Mouse (Mus musculus): Measurements from ENCODE around the gene Ntrk1. TPM values are rescaled to one million over a fixed set of nuclear protein-coding genes. Genes with fewer than 3 reads are reported as not detected.

The Ntrk1 gene
- polyA plus RNA-seq, 1 experiment from 2014 or later: 9.0 TPM

DNA sequence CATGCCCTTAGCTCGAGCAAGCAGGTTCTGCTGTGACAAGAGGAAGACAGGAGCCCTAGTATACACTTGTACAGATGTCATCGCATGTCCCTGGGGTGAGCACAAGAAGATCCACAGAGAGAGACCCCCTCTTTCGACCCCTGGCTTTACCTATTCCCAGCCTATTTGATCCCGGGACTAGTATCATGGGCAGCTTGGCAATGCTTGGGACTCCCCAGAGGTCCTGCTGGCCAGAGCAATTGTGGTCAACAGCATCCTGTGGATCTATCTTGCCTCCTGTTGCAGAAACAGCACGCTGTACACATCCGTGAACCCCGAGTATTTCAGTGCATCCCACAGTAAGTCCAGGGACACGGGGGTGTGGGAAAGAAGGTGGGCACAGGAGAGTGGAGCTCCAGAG is 16.3 kb upstream of the Ntrk1 start:
- WGBS: 83% methylated on average over 8 of the region's 8 CpGs
- Histone ChIP-seq H3K9me3 (no peaks in the 10 kb centered on the region), H3K4me3 (no peak overlapping the region), H3K27me3 (ENCODE audit: insufficient read depth, poor library complexity, severe bottlenecking) (peaks cover 100% of the 10 kb centered on the region), H3K36me3 (no peaks in the 10 kb centered on the region), H3K4me1 (replicated peaks) (peaks cover 18% of the 10 kb centered on the region), H3K27ac (no peak overlapping the region)
- no peak for DNase-seq (ENCODE audit: low spot score)

DNA sequence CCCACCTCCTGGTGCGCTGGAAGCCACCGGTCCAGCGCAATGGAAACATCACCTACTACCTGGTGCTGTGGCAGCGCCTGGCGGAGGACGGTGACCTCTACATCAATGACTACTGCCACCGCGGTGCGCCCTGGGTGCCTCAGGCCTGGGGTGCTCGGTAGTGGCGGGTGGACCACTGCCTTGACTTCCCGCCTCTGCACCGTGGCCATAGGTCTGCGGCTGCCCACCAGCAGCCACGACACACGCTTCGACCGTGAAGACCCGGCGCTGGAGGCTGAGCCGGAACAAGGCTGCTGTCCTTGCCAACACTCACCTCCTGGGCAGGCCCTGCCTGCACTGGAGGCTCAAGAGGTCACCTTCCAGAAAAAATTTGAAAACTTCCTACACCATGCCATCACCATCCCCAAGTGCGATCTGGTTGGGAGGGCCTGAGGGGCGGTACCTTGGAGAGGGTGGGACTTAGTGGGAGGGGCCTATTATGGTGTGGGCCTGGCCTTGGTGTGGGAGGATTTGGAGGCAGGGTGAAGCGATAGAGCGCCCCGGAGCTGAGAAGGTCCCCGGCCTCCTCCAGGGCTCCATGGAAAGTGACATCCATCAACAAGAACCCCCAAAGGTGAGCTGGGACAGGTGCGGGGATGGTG is 14.5 kb upstream of the Ntrk1 start:
- Histone ChIP-seq H3K4me3 (peak overlapping the region; percentile 43), H3K27me3 (ENCODE audit: insufficient read depth, poor library complexity, severe bottlenecking) (peaks cover 100% of the 10 kb centered on the region), H3K4me1 (replicated peaks) (peaks cover 15% of the 10 kb centered on the region), H3K36me3 (no peaks in the 10 kb centered on the region), H3K9me3 (no peaks in the 10 kb centered on the region), H3K27ac (no peak overlapping the region)
- no peak for DNase-seq (ENCODE audit: low spot score)
- 5% methylated on average over 28 of the region's 28 CpGs for WGBS

DNA sequence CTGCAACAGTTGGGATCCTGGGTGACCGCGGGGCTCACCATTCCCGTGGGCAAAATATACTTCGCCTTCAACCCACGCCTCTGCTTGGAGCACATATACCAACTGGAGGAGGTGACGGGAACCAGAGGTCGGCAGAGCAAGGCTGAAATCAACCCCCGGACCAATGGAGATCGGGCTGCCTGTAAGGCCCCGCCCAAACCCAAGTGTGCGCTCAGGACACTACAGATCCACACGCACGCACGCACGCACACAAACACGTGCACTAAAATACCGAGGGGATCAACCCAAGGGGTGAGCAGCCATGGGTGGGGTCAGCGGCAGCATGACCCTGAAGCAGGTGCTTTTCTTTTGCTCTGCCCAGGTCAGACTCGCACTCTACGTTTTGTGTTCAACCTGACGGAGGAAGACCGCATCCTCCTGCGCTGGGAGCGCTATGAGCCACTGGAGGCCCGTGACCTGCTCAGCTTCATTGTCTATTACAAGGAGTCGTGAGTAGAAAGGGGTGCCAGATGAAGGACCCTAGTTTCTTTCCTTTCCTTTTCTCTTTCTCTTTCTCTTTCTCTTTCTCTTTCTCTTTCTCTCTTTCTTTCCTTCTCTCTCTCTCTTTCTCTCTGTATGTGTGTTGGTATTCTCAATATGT is 9.2 kb upstream of the Ntrk1 start:
- Histone ChIP-seq H3K27ac (no peak overlapping the region), H3K27me3 (ENCODE audit: insufficient read depth, poor library complexity, severe bottlenecking) (peaks cover 100% of the 10 kb centered on the region), H3K4me3 (peak overlapping the region; percentile 38), H3K4me1 (replicated peaks) (peaks cover 11% of the 10 kb centered on the region), H3K9me3 (no peaks in the 10 kb centered on the region), H3K36me3 (no peaks in the 10 kb centered on the region)
- 6% methylated on average over 26 of the region's 26 CpGs for WGBS
- no peak for DNase-seq (ENCODE audit: low spot score)

DNA sequence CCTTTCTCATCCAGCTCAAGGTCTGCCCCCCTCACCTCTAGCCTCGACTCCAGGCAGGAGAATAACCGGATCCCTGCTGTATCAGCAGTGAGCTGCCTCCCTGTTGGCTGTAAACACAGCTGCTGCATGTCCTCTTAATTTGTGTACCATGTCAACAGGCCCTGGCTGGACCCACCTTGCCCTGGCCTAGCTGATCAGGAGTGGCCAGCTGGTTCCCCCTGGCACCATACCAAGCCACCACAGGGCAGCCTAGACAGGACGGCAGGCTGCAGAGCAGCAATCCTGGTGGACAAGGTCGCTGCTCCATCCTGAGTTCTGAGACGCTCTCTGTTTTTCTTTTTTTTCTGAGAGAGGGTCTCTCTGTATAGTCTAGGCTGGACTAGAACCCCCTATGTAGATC is 6.7 kb upstream of the Ntrk1 start:
- H3K27ac ChIP-seq: no peak overlapping the region
- no peak overlapping the region for H3K4me3 ChIP-seq
- WGBS: 59% methylated on average over 5 of the region's 5 CpGs
- H3K4me1 ChIP-seq (replicated peaks): peaks cover 24% of the 10 kb centered on the region
- H3K9me3 ChIP-seq: no peaks in the 10 kb centered on the region
- H3K36me3 ChIP-seq: no peaks in the 10 kb centered on the region
- no peak for DNase-seq (ENCODE audit: low spot score)
- peaks cover 100% of the 10 kb centered on the region for H3K27me3 ChIP-seq (ENCODE audit: insufficient read depth, poor library complexity, severe bottlenecking)

DNA sequence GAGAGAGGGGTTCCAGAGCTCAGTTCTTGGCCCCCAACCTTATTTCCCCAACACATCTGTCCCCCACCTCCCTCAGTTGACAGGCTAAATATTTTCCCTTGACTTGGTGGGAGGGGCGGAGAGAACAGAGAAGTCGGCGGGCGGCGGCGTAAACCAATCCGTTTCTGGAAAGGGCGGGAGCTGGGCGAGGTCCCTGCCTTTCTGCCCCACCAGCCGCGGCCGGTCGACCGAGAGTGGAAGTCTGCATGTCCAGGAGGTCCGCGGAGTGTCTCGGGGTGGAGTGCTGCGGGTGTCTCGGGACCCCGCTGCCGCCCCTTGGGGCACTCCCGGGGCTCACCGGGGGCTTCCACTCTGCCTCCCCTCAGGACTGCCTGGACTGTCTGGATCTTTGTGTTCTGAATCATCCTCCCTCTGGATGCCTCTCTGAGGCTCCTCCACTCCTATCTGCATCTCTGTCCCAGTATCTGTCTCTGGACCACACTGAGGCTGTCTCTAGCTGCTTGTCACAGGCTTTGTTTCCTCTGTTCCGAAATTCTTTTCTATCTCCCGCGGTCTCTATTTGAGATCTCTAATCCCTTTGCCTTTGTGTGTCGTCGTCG is 1.9 kb upstream of the Ntrk1 start, which contains the start of gene Insrr:
Insrr (plus strand) TSS at position 216 of the 599 bp plus-strand sequence.
- Histone ChIP-seq H3K9me3 (no peaks in the 10 kb centered on the region), H3K27ac (peak within 1 kb of the TSS; percentile 67; the same call in 1 of the 2 replicates), H3K4me3 (peak within 1 kb of the TSS; percentile 53), H3K4me1 (replicated peaks) (peaks cover 35% of the 10 kb centered on the region), H3K27me3 (ENCODE audit: insufficient read depth, poor library complexity, severe bottlenecking) (peaks cover 100% of the 10 kb centered on the region), H3K36me3 (no peaks in the 10 kb centered on the region)
- 1% methylated on average over 29 of the region's 29 CpGs for WGBS
- peak; percentile 51 for DNase-seq (ENCODE audit: low spot score)

DNA sequence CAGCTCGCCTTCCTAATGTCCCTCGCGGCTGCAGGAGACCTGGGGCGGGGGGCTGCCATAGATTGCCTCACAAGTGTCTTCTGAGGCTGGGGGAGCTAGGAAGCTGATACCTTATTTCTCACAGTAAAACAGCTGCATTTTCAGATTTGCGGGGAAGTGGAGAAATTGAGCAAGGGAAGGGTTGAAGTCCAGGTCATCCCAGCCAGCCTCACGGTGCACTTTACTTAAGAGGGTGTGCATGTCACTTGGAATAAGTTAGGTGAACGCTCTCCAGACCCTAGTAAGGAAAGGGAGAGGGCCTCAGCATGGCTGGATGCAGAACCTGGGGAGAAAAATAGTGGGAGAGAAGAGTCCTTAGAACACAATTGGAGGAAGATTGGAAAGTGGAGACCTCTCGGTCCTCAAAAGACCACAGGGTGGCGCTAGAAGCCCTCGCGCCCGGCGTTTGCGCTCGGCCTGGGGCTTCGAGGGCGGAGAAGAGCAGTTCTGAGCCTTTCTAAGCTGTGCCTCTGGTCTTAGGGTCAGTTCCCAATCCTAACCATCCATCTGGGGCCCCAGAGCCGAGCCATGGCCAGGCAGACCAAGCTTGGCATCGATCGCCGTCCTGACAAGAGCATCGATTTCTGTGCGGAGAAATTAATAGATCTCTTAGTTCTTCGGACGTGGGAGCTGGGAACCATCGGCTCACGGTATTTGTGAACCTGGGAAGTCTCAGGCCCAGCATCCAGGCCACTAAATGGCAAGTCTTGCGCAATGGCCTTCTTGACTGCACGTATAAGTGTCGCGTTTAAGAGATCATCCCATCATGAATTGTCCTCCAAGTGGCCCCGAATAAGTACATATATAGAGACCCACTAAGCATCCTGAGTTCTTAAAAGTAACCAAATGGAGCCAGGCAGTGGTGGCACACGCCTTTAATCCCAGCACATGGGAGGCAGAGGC is 645 bp upstream of the Ntrk1 start:
- peaks cover 43% of the 10 kb centered on the region for H3K4me1 ChIP-seq (replicated peaks)
- DNase-seq (ENCODE audit: low spot score): peak; percentile 81
- H3K4me3 ChIP-seq: peak overlapping the region; percentile 46
- no peaks in the 10 kb centered on the region for H3K9me3 ChIP-seq
- 15% methylated on average over 33 of the region's 33 CpGs for WGBS
- peak overlapping the region; percentile 66; the same call in 1 of the 2 replicates for H3K27ac ChIP-seq
- H3K36me3 ChIP-seq: no peaks in the 10 kb centered on the region
- peaks cover 100% of the 10 kb centered on the region for H3K27me3 ChIP-seq (ENCODE audit: insufficient read depth, poor library complexity, severe bottlenecking)

DNA sequence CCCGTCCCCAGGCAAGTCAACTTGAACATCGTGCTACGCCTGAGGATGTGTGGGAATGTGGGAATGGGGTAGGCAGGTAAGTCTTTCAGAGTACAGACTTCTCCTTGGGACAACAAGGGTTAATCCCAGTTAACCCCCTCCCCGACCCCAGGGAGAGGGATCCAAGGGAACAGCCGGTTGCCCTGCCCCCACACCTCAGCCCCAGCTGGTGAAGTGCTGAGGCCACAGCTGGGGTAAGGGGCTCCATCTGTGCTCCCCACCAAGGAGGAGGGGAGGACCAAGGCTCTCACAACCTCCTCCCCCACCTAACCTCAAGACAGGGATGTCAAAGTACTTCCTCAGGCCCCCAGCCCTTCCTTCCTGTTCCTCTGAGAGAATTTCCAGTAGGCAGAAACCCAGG is 5.2 kb downstream of the Ntrk1 start:
- H3K36me3 ChIP-seq: no peaks in the 10 kb centered on the region
- H3K9me3 ChIP-seq: no peaks in the 10 kb centered on the region
- H3K4me1 ChIP-seq (replicated peaks): peaks cover 47% of the 10 kb centered on the region
- H3K27me3 ChIP-seq (ENCODE audit: insufficient read depth, poor library complexity, severe bottlenecking): peaks cover 68% of the 10 kb centered on the region
- peak overlapping the region; percentile 45; the same call in 1 of the 2 replicates for H3K27ac ChIP-seq
- whole genome bisulfite sequencing: 30% methylated on average over 5 of the region's 5 CpGs
- DNase-seq (ENCODE audit: low spot score): no peak
- H3K4me3 ChIP-seq: peak overlapping the region; percentile 2; the same call in 1 of the 2 replicates

DNA sequence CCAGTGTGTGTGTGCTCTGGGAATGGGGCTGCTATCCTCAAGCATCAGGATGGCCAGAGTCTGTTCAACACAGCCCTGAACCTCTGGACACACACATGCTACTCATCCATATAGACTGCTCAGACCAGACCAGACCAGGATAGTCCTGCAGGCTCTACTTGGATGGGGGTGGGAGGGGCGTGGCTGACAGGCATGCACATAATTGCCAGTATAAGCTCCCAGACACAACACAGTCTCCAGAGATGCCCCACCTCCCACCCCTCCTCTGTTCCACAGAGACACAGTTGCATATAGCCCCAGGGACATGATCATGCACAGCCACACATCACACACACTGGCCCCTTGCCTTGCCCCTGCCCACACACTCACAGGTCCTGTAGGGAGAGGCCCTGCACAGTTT is 5.7 kb downstream of the Ntrk1 start:
- WGBS: 62% methylated on average over 1 of the region's 1 CpGs
- H3K27me3 ChIP-seq (ENCODE audit: insufficient read depth, poor library complexity, severe bottlenecking): peaks cover 63% of the 10 kb centered on the region
- peak overlapping the region; percentile 45 for H3K27ac ChIP-seq

DNA sequence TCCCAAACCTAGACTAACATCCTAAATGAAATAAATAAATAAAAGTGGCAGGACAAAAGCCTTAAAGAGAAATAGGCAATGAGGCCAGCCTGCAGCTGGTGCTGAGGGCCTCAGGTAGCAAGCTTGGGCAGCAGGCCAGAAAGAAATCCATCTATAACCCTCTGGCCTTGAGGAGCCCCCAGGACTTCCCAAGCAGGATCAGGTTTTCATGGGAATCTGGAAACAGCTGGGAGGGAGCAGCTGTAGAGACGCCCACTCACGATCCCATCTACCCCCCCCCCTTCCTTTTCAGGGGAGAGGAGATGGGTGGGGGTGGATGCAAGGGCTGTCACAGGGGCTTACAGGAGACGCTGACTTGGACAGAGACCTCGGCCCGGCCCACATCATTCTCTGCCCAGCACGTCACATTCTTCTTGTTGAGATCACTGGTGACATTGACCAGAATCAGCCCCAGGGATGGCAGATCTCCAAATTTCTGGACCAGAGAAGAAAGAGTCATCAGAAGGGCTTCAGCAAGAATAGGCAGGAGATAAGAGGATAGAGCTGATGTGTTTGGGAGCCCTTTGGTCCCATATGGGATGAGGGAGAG is 9.2 kb downstream of the Ntrk1 start:
- Histone ChIP-seq H3K4me1 (replicated peaks) (peaks cover 43% of the 10 kb centered on the region), H3K27me3 (ENCODE audit: insufficient read depth, poor library complexity, severe bottlenecking) (peaks cover 38% of the 10 kb centered on the region), H3K27ac (no peak overlapping the region), H3K4me3 (no peak overlapping the region), H3K36me3 (no peaks in the 10 kb centered on the region), H3K9me3 (no peaks in the 10 kb centered on the region)
- no peak for DNase-seq (ENCODE audit: low spot score)
- 64% methylated on average over 6 of the region's 6 CpGs for WGBS

More for the DNA sequence above, 5.7 kb downstream of the Ntrk1 start:
- H3K36me3 ChIP-seq: no peaks in the 10 kb centered on the region
- no peaks in the 10 kb centered on the region for H3K9me3 ChIP-seq
- 0 out of 2 replicates have a peak overlapping the region, but pooled peaks have one; percentile 2 for H3K4me3 ChIP-seq
- no peak for DNase-seq (ENCODE audit: low spot score)
- peaks cover 42% of the 10 kb centered on the region for H3K4me1 ChIP-seq (replicated peaks)

DNA sequence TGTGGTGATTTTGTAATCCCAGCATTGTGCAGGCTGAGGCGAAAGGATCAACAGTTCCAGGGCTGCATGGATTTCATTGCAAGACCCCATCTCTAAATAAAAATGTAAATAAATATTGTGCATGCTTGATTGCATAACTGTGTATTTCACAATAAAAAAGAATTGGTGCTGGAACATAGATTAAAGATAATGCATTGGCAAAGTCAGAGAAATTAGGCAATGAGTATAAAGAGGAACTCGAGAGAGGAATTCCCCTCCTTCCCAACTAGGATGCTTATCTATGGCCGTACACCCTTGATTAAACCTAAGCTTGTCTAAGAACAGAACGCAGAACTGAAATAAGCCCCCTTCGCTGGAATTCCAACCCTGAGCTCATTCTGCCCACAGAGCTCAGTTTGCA is 9.8 kb downstream of the Ntrk1 start:
- Histone ChIP-seq H3K27ac (no peak overlapping the region), H3K4me3 (no peak overlapping the region), H3K4me1 (replicated peaks) (peaks cover 43% of the 10 kb centered on the region), H3K27me3 (ENCODE audit: insufficient read depth, poor library complexity, severe bottlenecking) (peaks cover 37% of the 10 kb centered on the region), H3K9me3 (no peaks in the 10 kb centered on the region), H3K36me3 (no peaks in the 10 kb centered on the region)
- no peak for DNase-seq (ENCODE audit: low spot score)
- 88% methylated on average over 5 of the region's 5 CpGs for WGBS

DNA sequence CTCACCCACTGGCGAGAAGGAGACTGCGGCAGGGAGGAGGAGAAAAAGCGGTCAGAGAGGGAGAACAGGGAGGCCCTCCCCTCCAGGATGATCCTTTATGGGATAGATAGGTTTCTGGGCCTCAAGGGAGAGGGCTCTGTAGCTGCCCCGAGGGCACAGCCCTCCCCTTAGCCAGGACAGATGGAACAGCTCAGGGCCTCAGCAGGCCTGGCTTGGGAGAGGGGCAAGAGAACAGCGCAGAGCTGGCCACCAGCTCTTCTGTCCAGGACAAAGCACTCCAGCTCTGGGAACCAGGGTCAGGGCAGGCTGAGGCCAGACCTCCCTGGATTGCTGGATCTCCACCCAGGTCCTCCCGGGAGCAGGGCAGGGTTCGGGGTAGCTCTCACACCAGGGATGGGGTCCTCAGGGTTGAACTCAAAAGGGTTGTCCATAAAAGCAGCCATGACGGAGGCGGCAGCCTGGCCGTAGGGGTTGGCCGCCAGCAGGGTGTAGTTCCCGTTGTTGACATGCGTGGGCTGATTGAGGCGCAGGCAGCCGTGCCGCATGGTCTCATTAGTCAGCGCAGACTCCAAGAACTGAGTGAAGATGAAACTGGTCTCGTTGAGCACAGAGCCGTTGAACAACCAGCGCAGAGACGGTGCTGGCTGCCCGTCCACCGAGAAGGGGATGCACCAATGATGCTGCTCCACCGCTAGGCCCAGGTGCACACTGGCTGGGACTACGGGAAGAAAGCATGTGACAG is 11.5 kb downstream of the Ntrk1 start:
- Histone ChIP-seq H3K36me3 (no peaks in the 10 kb centered on the region), H3K9me3 (no peaks in the 10 kb centered on the region), H3K4me1 (replicated peaks) (peaks cover 43% of the 10 kb centered on the region), H3K27ac (peak overlapping the region; percentile 69), H3K27me3 (ENCODE audit: insufficient read depth, poor library complexity, severe bottlenecking) (peaks cover 37% of the 10 kb centered on the region), H3K4me3 (no peak overlapping the region)
- WGBS: 82% methylated on average over 25 of the region's 25 CpGs
- no peak for DNase-seq (ENCODE audit: low spot score)
